Mouse (Mus musculus) embryo, embryonic 11.5 days (tissue): ENCODE results near the gene P3h2.

Experiments
- DNase-seq: peaks from one replicate; pipeline ENCODE4 v3.0.0-alpha.2; 2012; ENCODE audit warnings: low read depth, low spot score

P3h2 gene

DNA sequence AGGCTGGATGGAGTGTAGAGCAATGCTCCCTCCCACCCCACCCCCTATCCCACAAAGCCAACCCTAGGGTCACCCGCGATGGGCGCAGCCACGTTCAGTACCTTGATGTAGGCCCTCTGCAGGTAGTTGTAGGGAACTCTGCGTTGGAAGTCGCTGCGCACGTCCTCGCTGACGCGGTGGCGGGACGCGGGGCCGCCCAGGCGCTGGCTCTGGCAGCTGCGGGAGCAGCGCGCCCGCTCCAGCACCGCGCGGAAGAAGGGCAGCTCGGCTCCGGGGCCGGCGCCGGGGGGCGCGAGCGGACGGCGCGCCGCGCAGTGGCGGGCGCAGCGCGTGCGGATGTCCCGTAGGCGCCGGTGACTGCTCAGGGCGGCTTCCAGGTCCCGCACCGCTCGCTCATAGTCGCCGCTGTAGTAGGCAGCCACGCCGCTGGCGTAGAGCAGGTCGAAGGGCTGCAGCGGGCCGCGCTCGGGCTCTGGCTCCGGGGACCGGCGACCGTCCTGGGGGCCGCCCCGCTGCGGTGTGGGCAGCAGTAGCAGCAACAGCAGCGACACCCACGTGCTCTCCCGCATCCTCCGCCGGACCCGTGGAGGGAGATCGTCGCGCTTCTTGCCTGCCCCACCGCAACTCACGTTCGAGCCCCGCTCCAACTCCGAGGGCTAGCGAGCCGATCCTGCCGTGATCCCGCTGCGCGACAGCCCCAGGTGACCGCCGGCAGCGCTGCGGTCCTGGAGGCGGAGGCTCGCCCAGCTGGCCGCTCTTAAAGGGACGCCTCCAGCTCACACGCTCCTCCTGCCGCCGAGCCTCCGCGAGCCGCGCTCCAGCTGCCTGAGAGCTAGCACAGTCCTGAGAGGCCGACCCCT, at the start of gene P3h2:
TSS of gene P3h2 (minus strand) at position 670 of the 860 bp plus-strand sequence.
- peak; percentile 46 for DNase-seq

- DNase-seq = no peak
Measured at GRCm38 (mm10) chr16:26152258-26152657, 46.7 kb upstream of the P3h2 start.

DNA sequence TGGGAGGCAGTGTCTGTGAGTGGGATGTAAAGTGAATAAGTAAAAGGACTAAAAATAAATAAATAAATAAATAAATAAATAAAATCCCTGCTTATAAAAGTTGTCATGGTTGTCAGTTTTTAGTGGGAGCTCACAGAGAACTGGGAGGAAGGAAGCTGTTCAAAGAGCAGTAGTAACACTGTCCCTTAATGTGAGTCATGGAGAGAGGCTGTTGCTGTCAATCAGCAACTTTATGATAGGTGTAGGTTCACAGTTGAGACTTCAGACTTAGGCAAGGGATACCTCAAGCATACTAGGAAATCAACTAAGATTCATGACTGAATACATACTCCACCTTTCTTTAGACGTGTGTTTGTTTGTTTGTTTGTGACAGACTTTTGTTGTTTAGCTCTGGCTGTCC, 45.4 kb upstream of the P3h2 start:
- DNase-seq = no peak

- DNase-seq = no peak
Measured at GRCm38 (mm10) chr16:26146853-26147252, 41.3 kb upstream of the P3h2 start.

DNA sequence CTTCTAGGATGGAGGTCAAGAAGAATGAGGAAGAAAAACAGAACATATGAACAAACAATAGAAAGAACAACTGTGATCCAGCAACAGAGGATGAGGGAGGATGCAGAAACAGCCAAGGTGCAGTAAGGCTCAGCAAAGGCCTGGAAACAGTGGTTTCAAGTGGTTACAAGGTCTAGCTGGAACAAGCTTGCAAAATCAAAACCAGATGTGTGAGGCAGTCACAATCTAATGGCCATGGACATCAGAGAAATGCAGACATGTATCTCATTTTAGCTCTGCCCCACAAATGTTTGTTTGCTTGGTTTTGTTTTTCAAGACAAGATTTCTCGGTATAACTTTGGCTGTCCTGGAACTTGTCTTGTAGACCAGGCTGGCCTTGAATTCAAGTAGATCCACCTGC, 25.5 kb upstream of the P3h2 start:
- no peak for DNase-seq

- no peak for DNase-seq
Measured at GRCm38 (mm10) chr16:26106618-26107017, 1.0 kb upstream of the P3h2 start.

DNA sequence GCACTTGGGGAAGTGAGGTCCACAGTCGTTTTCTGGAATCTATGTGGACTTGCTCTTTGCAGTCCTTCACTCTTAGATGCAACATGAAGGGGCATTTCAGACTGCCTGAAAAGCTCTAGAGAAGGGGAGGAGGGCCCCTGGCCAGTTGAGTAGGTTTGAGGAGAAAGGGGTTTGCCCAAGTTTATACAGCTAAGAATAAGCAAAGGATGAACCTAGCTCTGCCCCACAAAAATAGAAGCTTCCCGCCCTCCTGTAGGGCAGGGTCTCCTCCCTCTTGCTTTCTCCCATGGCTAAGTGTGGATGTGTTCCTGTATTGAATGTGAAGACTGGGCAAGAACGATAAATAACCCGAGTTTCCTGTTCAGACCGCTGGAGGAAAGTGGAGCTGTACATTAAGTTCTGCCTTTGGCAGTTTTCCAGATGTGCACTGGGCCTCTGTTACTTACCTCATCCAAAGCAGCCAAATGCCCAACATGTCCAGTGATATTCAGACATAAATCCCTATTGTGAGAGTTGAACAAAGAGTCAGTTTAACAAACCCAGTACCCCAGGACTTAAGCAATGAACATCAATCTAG, 545 bp upstream of the P3h2 start:
- DNase-seq = peak; percentile 66

DNA sequence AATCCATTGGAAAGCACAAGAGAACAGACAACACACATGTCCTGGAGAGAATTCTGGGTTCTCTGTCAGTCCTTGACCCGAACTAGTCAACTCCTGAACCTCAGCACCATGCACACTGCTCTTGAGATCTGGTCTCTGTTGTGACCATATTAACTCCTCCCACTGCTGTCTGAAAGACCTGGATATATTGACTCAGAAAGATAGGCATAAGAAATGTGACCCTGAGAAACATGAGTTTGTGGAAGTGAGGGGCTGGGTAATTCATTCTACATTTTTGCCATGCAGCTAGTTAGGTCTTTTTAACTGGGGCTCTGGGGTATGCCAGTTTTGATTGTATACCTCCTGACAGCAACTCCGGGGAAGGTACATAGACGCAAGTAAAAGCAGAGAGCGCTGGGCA, 1.3 kb downstream of the P3h2 start:
- no peak for DNase-seq

GRCm38 (mm10) chr16:26102856-26103255, 2.7 kb downstream of the P3h2 start:
- DNase-seq = no peak

DNA sequence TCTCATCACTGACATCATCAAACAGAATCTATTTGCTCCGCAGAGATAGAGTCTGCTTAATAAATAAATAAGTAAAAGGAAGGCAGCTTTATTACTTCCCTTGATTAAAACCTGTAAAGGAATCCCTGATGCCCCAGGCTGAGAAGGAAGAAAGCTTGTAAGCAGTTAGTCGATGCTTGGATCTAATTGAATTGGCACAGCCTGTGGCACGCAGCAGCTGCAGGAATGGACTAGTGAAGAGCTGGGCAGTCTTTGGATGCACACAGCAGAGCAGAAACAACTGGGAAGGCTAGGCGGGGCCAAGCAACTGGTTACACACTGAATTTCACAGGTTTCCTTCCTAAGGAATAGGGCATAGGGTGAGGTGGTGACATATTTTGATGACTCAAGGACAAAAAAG, 5.4 kb downstream of the P3h2 start:
- no peak for DNase-seq

DNA sequence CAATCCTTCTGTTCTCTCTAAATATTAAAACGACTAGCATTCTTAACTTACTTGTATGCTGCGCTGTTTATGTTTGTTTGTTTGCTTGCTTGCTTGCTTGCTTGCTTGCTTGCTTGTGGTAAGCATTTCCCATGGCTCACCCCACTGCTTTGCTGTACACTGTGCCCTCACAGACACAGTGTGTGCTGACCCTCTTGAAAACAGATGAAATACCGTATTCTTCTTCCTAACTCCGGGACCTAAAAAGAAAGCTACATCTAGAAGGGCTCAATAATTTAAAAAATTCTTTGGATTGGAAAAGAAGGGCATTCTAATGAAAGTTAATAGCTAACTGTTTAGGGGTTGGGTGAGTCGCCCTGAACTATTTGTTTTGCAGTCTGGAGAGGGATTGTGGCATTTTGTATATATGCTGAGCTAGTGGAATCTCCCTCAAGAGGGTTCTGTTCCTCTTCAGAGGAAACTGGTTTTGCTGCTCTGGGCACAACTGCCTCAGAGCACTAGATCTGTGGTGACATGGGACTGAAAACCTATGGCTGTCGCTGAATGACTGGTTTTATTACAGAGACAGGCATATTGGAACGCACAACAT, 9.8 kb downstream of the P3h2 start:
- no peak for DNase-seq

DNA sequence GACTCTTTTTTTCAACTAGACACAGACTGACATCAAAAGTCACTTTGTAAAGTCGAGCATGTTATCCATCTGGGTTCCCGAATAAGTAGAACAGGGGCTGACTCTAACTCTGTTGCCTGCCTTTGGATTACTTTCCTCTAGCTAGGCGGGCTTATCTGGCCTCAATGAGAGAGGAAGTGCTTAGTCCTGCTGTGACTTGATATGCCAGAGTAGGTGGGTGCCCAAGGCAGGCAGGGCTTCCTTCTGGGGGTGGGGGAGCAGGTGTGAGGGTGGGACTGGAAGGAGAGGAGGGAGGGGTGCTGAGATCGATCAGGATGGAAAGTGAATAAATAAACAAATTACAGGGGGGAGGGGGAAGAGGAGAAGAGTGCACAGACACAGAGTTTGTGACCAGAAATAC, 11.7 kb downstream of the P3h2 start:
- no peak for DNase-seq

GRCm38 (mm10) chr16:26088976-26089375, 16.6 kb downstream of the P3h2 start:
- DNase-seq = no peak

DNA sequence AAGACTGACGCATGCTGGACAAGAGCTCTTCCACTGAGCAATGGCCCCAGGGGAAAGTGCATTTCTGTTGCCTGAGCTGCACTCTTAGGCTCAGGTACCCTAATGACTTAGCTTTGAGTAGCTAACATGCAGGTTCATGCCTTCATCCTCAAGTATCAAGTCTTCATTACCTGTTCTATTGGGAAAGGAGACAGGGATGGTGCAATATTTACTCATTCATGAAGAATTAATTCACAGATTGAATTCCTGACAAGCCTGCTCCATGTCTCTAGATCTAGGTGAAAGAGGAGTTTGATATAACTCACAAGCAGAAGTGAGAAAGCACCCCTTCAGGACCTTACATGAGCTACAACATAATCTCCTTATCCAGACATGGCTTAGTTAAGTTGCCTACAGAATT, 17.3 kb downstream of the P3h2 start:
- DNase-seq = no peak

DNA sequence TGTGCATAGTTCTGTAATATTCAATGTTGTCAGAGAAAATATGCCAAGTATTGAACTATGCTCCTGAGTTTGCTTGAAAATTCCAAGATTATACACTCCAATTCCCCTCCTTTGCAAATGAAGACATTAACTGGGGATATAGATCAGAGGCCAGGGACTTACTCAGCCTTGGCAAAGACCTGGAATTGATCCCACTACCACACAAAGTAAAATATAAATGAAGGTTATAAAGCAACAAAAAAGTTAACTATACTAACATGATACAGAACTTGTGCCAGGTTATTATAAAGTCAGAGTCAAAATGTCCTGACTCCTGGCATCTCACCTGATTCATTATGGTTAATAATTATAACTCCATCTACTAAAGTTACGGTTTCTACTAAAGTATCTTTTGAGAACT, 18.6 kb downstream of the P3h2 start:
- no peak for DNase-seq

DNA sequence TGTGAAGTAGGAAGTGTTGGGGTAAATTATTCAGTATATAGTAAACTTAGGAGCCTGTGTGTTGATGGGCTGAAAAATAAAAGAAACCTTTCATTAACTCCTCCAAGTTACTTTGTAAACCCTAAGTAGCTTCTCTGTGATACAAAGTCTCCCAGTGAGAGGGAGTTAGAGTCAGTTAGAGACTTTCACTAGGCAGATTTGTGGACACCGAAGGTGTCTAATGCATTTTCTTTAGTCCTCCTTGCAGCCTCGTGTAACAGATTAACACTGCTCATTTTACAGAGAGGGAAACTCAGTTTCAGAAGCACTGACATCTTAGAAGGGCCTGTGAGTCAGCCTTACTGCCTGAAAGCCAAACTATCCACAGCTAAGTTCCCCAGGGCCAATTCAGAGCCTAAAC, 20.4 kb downstream of the P3h2 start:
- no peak for DNase-seq

DNA sequence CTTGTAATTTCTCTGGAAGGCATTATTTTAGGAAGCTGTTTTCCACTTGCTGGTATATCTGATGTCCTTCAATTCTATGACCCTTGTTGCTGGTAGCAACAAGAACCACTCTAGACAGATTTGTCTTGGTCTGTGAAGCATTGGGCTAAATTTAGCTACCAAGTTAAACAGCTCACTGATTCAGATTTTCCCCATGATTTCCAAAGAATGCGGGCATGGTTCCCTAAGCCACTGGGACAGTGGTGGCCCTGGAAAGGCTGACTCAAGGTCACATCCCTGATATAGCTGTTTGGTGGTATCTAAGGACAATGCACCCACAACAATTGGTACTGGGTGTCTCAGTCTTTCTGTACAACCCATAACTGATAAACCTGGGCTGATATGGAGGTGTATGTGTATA, 22.8 kb downstream of the P3h2 start:
- DNase-seq = no peak

GRCm38 (mm10) chr16:26082391-26082790, 23.2 kb downstream of the P3h2 start:
- no peak for DNase-seq

- DNase-seq = no peak
Measured at GRCm38 (mm10) chr16:26078923-26079351, 26.6 kb downstream of the P3h2 start.

GRCm38 (mm10) chr16:26078100-26078422, 27.5 kb downstream of the P3h2 start:
- no peak for DNase-seq

- no peak for DNase-seq
Measured at GRCm38 (mm10) chr16:26077246-26078099, 28.1 kb downstream of the P3h2 start.

DNA sequence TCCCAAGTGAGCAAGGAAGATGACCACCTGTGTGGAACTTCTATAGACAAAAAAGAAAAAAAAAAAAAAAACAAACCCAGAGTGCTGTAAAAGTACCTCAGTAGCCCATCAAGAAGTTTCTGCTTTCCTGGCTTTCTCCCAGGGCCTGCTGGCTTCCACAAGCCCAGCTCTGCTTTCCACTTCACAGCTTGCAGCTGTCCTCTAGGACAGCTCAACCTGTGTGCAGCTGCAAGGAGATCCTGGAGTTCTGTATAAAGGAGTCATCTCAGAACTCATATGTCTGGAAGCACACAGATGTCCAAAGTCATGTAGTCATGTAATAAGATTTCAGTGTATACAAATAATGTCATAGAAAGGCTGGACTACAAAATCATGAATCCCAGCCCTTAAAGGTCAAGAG, 30.5 kb downstream of the P3h2 start:
- no peak for DNase-seq
